Mouse (Mus musculus) CH12.LX (cell line): Measurements from ENCODE around the gene Hrh2.

Experiments used
- CTCF ChIP-seq, 2 experiments: IDR thresholded peaks in 1 of 2; conservative IDR thresholded peaks in 1 of 2; 2 replicates each; pipeline ENCODE4 v1.5.1; 2011 to 2012; ENCODE audit warnings: low read depth in 2 of 2, low read length in 2 of 2, improper control_type of control experiment in 1 of 2, inconsistent platforms in 1 of 2, mild to moderate bottlenecking in 1 of 2, moderate library complexity in 1 of 2
- POLR2AphosphoS2 ChIP-seq: IDR thresholded peaks from 2 replicates; pipeline ENCODE4 v1.6.1; 2011; ENCODE audit warnings: low read depth, low read length, improper control_type of control experiment

GRCm38 (mm10) chr13:54282861-54283206 is 90.9 kb downstream of the Hrh2 start:
- no peak for TF ChIP-seq CTCF (conservative IDR thresholded peaks at IDR 0.05 in 1 of 2, IDR thresholded peaks at IDR 0.05 in 1 of 2; ENCODE audit: low read depth in 2 of 2, low read length in 2 of 2)
- TF ChIP-seq POLR2AphosphoS2, result no peak
